Mouse (Mus musculus) liver, embryonic 16.5 days (tissue): ENCODE measurements around the gene Snap91. TPM values are rescaled to one million over a fixed set of nuclear protein-coding genes. Genes with fewer than 3 reads are reported as not detected.

Experiments used
- ATAC-seq: fragments of 200-750 bp; cut with Nextera tagmentation; 2 replicates; pipeline ENCODE4 v1.8.0; 2017; ENCODE audit warnings: low read depth, mild to moderate bottlenecking, moderate number of reproducible peaks, moderate library complexity
- H3K27ac ChIP-seq: fragments of 300-500 bp; sonication (generic); 2 replicates; pipeline ENCODE4 v1.5.1; 2014; ENCODE audit warnings: mild to moderate bottlenecking, low read length
- H3K27me3 ChIP-seq: fragments of 300-500 bp; sonication (generic); 2 replicates; pipeline ENCODE4 v1.6.1; 2014; ENCODE audit warnings: low read depth, low read length, mixed read lengths; ENCODE audit not compliant: control insufficient read depth, insufficient read depth
- H3K36me3 ChIP-seq: fragments of 300-500 bp; sonication (generic); 2 replicates; pipeline ENCODE4 v1.6.1; 2014; ENCODE audit warnings: mild to moderate bottlenecking; ENCODE audit not compliant: control insufficient read depth, insufficient read depth
- H3K4me1 ChIP-seq: fragments of 300-500 bp; sonication (generic); 2 replicates; pipeline ENCODE4 v1.6.1; 2014; ENCODE audit warnings: low read depth, low read length, mixed read lengths; ENCODE audit not compliant: control insufficient read depth
- H3K4me2 ChIP-seq: fragments of 300-500 bp; sonication (generic); 2 replicates; pipeline ENCODE4 v1.6.1; 2014; ENCODE audit warnings: low read depth, low read length, mixed read lengths
- H3K4me3 ChIP-seq: fragments of 300-500 bp; sonication (generic); 2 replicates; pipeline ENCODE4 v1.5.1; 2014; ENCODE audit warnings: low read depth, mild to moderate bottlenecking, low read length
- H3K9ac ChIP-seq: fragments of 300-500 bp; sonication (generic); 2 replicates; pipeline ENCODE4 v1.6.1; 2014; ENCODE audit warnings: low read depth, low read length
- H3K9me3 ChIP-seq: fragments of 300-500 bp; sonication (generic); replicated peaks from 2 replicates; pipeline ENCODE4 v1.6.1; 2016; ENCODE audit warnings: low read length; ENCODE audit not compliant: control insufficient read depth
- WGBS: fragments of 180-500 bp; shearing (Covaris S2); extraction: QIAGEN DNeasy Blood & Tissue Kit; methylation state at CpG from one replicate; pipeline ENCODE4 v1.1.7; 2014; ENCODE audit not compliant: insufficient replicate concordance; 5-methylcytosine and 5-hydroxymethylcytosine counted together
- polyA plus RNA-seq: library from polyadenylated mRNA; unstranded; fragments of >200 nt; fragmentation: Nextera tagmentation; extraction: Ambion mirVana; gene quantifications from 2 replicates; pipeline ENCODE4 v1.2.1, GENCODE M21; 2015

The Snap91 gene
- polyA plus RNA-seq, 1 experiment from 2014 or later, result 0.20 TPM

- H3K9ac ChIP-seq, result no peak overlapping the region
- H3K4me1 ChIP-seq, result no peaks in the 10 kb centered on the region
- no peaks in the 10 kb centered on the region for H3K9me3 ChIP-seq
- H3K27me3 ChIP-seq, result no peaks in the 10 kb centered on the region
- H3K4me3 ChIP-seq, result no peak overlapping the region
- H3K4me2 ChIP-seq, result no peak overlapping the region
- no peak for ATAC-seq
- WGBS, result 55% methylated on average over 8 of the region's 8 CpGs
- H3K27ac ChIP-seq, result no peak overlapping the region
- no peaks in the 10 kb centered on the region for H3K36me3 ChIP-seq
These were observed 51.4 kb downstream of the Snap91 start for GRCm38 (mm10) chr9:86829034-86829433.

GRCm38 (mm10) chr9:86819366-86819765 is 61.1 kb downstream of the Snap91 start:
- no peaks in the 10 kb centered on the region for H3K9me3 ChIP-seq
- WGBS, result 57% methylated on average over 5 of the region's 5 CpGs
- no peaks in the 10 kb centered on the region for H3K27me3 ChIP-seq
- no peak overlapping the region for H3K4me2 ChIP-seq
- no peak for ATAC-seq
- H3K36me3 ChIP-seq, result no peaks in the 10 kb centered on the region
- H3K4me3 ChIP-seq, result no peak overlapping the region
- H3K4me1 ChIP-seq, result no peaks in the 10 kb centered on the region
- no peak overlapping the region for H3K9ac ChIP-seq
- H3K27ac ChIP-seq, result no peak overlapping the region

GRCm38 (mm10) chr9:86817673-86818072 is 62.8 kb downstream of the Snap91 start:
- no peaks in the 10 kb centered on the region for H3K36me3 ChIP-seq
- no peak overlapping the region for H3K4me3 ChIP-seq
- no peak for ATAC-seq
- H3K9me3 ChIP-seq, result no peaks in the 10 kb centered on the region
- no peaks in the 10 kb centered on the region for H3K4me1 ChIP-seq
- H3K4me2 ChIP-seq, result no peak overlapping the region
- H3K27me3 ChIP-seq, result no peaks in the 10 kb centered on the region
- H3K9ac ChIP-seq, result no peak overlapping the region
- no peak overlapping the region for H3K27ac ChIP-seq
- 47% methylated on average over 4 of the region's 4 CpGs for WGBS

- Histone ChIP-seq H3K27me3 (no peaks in the 10 kb centered on the region), H3K36me3 (no peaks in the 10 kb centered on the region), H3K4me3 (no peak overlapping the region), H3K9ac (no peak overlapping the region), H3K9me3 (no peaks in the 10 kb centered on the region), H3K4me1 (no peaks in the 10 kb centered on the region), H3K27ac (no peak overlapping the region), H3K4me2 (no peak overlapping the region)
- no peak for ATAC-seq
- WGBS, result 51% methylated on average over 6 of the region's 6 CpGs
These were observed 66.1 kb downstream of the Snap91 start for GRCm38 (mm10) chr9:86814340-86814739.

- ATAC-seq, result no peak
- H3K36me3 ChIP-seq, result no peaks in the 10 kb centered on the region
- WGBS, result 37% methylated on average over 5 of the region's 5 CpGs
- no peaks in the 10 kb centered on the region for H3K4me1 ChIP-seq
- H3K4me3 ChIP-seq, result no peak overlapping the region
- no peaks in the 10 kb centered on the region for H3K9me3 ChIP-seq
- no peaks in the 10 kb centered on the region for H3K27me3 ChIP-seq
- H3K27ac ChIP-seq, result no peak overlapping the region
- no peak overlapping the region for H3K4me2 ChIP-seq
- no peak overlapping the region for H3K9ac ChIP-seq
These were observed 67.1 kb downstream of the Snap91 start for GRCm38 (mm10) chr9:86813327-86813726.

GRCm38 (mm10) chr9:86810696-86811232 is 69.7 kb downstream of the Snap91 start:
- H3K9ac ChIP-seq, result no peak overlapping the region
- no peak overlapping the region for H3K4me2 ChIP-seq
- no peak for ATAC-seq
- no peaks in the 10 kb centered on the region for H3K9me3 ChIP-seq
- no peak overlapping the region for H3K27ac ChIP-seq
- no peaks in the 10 kb centered on the region for H3K36me3 ChIP-seq
- H3K27me3 ChIP-seq, result no peaks in the 10 kb centered on the region
- no peaks in the 10 kb centered on the region for H3K4me1 ChIP-seq
- no peak overlapping the region for H3K4me3 ChIP-seq
- 38% methylated on average over 5 of the region's 5 CpGs for WGBS

- Histone ChIP-seq H3K36me3 (no peaks in the 10 kb centered on the region), H3K9me3 (no peaks in the 10 kb centered on the region), H3K4me3 (no peak overlapping the region), H3K4me2 (no peak overlapping the region), H3K27me3 (no peaks in the 10 kb centered on the region), H3K27ac (no peak overlapping the region), H3K4me1 (no peaks in the 10 kb centered on the region), H3K9ac (no peak overlapping the region)
- 54% methylated on average over 3 of the region's 3 CpGs for WGBS
- no peak for ATAC-seq
These were observed 70.2 kb downstream of the Snap91 start for GRCm38 (mm10) chr9:86810213-86810612.

- ATAC-seq, result no peak
- H3K4me3 ChIP-seq, result no peak overlapping the region
- WGBS, result 19% methylated on average over 3 of the region's 3 CpGs
- no peak overlapping the region for H3K4me2 ChIP-seq
- H3K9me3 ChIP-seq, result no peaks in the 10 kb centered on the region
- no peak overlapping the region for H3K9ac ChIP-seq
- H3K4me1 ChIP-seq, result no peaks in the 10 kb centered on the region
- no peaks in the 10 kb centered on the region for H3K27me3 ChIP-seq
- no peak overlapping the region for H3K27ac ChIP-seq
- H3K36me3 ChIP-seq, result no peaks in the 10 kb centered on the region
These were observed 79.8 kb downstream of the Snap91 start for GRCm38 (mm10) chr9:86800600-86801163.

- H3K27me3 ChIP-seq, result no peaks in the 10 kb centered on the region
- no peak overlapping the region for H3K9ac ChIP-seq
- no peaks in the 10 kb centered on the region for H3K9me3 ChIP-seq
- H3K36me3 ChIP-seq, result no peaks in the 10 kb centered on the region
- no peaks in the 10 kb centered on the region for H3K4me1 ChIP-seq
- no peak overlapping the region for H3K4me2 ChIP-seq
- ATAC-seq, result no peak
- 56% methylated on average over 7 of the region's 7 CpGs for WGBS
- no peak overlapping the region for H3K27ac ChIP-seq
- H3K4me3 ChIP-seq, result no peak overlapping the region
These were observed 81.4 kb downstream of the Snap91 start for GRCm38 (mm10) chr9:86799099-86799498.
